Mouse (Mus musculus) left cerebral cortex, postnatal 4 days (tissue): Measurements from ENCODE around the gene Gm49395. TPM values are rescaled to one million over a fixed set of nuclear protein-coding genes. Genes with fewer than 3 reads are reported as not detected.

Source experiments
- DNase-seq: peaks from one replicate; pipeline ENCODE4 v3.0.0-alpha.2; 2022
- intact Hi-C: fragments of 180-260 bp; cut with DNase I; formaldehyde crosslinking; loops from one replicate; pipeline ENCODE4 v1.15.1; 2025
- total RNA-seq, 2 experiments: library from RNA; stranded (reverse); gene quantifications; 2 replicates each; pipeline ENCODE4 v1.2.3; 2021

The Gm49395 gene
- total RNA-seq = 1 to 10 TPM; 4.9 to 6.4 TPM

DNA sequence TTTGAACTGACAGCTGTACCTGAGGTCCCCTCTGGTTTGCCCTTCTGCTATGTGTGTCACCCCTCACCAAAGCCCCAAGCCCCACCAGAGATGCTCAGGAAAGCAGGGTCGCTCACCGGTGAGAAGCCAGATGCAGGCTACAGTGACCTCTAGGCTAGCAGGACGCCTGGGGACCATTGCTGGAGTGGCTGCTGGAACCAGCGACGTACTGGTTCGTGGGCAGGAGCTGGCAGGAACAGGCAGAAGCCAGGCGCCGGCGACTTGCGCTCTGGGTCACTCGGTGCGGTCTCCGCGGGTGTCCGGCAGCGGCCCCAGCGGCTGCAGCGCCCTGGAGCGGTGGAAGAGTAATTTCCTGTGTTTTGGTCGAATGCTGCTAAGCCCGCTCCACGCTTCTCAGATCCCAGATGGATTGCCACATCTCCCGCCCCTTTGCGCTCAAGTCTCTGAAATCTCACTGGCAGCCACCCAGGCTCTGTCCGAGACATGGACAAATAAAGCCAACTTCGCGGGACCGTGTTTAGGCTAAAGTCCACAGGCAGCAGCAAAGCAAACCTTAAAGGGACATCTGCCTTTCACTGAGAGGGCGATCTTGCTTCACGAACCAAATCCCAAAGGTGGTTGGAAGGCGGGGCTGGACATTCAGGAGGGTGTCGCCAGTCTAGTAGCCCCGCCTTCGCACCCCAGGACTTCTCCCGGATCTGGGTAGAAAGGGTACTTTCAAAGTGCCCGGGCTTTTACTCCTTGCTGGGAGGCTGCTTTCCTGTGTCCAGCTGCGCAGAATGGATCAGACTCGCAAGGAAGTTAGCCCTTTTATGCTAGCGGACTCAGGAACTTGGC, at the start of gene Gm49395, which contains the start of gene Itga1:
Gene Gm49395 (minus strand): TSS at position 567 of the 837 bp plus-strand sequence.
Gene Itga1 (minus strand): TSS at position 610 of the 837 bp plus-strand sequence.
- intact Hi-C loops = no loop called here
- peak; percentile 47 for DNase-seq

GRCm38 (mm10) chr13:115150602-115151001, 48.9 kb upstream of the Gm49395 start:
- no peak for DNase-seq
- intact Hi-C loops = no loop called here

DNA sequence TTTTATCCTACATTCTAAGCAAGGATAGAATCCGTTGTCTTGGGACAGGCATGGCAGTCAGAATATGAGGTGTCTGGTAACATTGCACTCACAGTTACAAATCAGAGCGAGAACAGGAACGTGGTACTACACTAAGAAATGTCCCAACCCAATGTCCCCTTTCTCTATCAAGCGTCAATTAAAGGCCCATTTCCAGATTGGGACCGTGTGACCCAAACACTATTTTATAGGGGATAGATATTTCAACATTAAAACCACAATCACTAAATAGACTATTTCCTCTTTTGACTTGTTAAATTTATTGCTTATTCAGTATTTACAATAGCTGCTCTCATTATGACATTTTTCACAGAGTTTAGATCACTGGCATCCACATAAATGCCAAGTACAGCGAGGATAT, 48.1 kb upstream of the Gm49395 start:
- intact Hi-C loops = no loop called here
- no peak for DNase-seq

DNA sequence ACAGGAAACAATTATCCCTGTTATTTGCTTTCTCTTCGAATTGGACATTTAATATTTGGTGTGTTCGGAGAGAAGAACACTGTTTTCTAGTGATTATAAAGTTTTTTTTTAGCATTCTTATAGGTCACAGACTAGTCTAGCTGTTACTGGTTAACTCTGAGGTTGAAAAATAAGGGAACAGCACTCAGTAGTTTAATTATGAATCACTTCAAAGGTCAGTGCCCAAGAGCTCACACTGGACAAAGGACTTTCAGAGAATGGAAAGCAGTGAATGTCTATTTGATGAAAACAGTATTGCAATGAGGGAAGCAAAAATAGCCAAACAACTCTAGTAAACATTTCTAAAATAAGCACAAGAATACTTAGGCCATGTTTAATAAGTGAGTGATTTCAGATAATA, 41.9 kb upstream of the Gm49395 start:
- intact Hi-C loops = no loop called here
- DNase-seq = no peak

- no peak for DNase-seq
- intact Hi-C loops = no loop called here
Measured at GRCm38 (mm10) chr13:115142066-115142465, 40.3 kb upstream of the Gm49395 start.

DNA sequence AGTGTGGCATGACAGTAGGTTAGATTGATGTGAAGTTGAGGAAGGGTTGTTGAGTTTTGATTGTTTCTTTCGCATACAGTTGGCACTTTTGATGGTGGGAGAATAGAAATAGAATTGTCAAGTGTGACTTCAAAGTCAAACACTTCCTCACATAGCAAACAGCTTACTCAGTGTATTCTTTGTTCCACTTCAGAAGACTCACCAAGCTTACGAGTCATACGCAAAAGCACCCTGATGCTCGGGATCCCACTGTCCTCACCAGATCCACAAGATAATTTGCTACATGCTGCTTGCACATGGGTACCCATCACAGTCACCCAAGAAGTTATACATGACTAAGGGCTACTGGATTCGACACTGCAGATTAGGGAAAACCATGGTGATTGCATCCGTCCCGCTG, 36.8 kb upstream of the Gm49395 start:
- no peak for DNase-seq
- intact Hi-C loops = no loop called here

GRCm38 (mm10) chr13:115136761-115137160, 35.0 kb upstream of the Gm49395 start:
- intact Hi-C loops = no loop called here
- DNase-seq = no peak

DNA sequence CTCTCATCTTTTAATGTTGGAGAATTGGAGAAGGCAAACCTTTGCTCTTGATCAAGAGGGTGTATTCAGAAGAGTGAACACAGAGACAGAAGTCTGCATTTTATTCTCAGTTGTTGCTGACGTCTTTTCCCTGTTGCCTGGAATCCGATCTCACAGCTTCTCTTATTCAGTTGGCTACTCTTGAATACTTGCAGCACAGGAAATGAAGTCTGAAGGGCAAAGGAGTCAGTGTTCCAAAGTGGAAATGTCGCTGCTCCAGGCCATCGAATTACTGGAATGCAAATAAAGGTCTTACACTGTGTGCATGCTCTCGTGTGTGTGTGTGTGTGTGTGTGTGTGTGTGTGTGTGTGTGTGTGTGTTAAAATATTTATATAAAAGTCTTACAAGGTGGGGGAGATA, 30.7 kb upstream of the Gm49395 start:
- no peak for DNase-seq
- intact Hi-C loops = no loop called here

DNA sequence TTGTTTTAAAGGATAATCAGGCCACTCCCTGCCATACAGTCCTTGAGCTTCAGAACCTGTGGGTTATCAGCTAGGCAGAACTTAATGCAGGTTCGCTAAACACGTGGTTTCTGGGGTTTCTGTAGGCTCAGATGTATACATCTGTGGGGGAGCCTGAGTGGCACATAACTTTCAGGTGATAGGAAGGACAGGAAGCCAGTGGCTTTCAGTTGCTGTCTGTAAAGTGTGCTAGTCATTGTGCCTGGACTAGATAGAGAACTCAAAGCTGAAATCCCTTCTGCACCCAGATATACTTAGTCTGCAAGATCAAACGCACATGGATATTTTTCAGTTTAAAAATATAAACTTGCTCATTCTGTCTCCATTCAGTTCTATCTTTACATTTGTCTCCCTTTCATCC, 29.7 kb upstream of the Gm49395 start:
- DNase-seq = no peak
- intact Hi-C loops = no loop called here

DNA sequence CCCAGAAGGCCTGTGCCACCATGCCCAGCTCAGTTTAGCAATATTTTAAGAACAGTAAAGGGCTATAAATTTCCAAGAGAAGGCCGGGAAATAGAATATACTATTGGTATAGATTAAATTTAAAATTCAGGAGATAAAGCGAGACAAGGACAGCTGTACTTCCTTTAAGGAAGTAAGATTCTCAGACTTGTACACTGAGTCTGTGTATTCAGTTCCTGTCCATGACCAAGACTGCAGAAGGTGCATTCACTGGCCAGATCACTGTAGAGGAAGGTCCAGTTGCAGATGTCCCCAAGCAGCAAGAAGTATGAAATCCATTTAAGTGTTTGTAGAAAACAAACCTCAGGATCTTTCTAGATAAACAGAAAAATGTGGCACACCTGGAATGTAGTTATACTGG, 28.3 kb upstream of the Gm49395 start:
- DNase-seq = no peak
- intact Hi-C loops = no loop called here

DNA sequence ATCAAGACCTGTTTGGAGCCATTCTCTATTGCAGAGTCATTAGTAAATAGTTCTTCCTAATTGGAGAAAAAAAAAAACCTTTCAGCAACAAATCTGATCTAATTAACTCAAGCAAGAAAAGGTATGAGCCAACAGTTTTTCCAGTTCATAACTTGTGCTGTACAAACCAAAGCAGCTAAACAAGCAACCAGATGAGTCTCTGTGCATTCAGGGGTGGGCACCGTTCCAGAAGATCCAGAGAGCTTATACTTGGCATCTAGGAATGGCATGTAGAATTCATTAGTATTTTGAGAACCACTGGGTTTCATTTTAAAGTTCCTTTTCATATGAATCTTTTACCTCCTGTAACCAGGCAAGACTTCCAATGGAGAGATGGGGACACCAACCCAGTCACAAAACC, 26.1 kb upstream of the Gm49395 start:
- intact Hi-C loops = no loop called here
- DNase-seq = no peak

DNA sequence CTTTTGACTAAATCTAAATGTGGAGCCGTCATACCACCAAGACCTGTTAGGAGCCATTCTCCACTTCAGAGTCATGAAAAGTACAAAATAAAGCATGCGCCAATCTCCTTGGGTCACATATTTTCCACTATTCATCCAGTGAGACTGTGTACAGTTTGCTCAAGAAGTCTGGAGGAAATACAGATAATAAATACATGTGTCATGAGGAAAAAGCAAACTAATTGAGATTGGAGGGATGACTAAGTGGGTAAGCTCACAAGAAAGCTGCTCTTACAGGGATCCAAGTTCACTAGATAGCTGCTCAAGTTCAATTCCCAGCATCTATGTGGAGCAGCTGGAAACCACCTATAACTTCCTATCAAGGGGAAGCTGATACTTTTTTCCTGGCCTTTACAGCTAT, 24.8 kb upstream of the Gm49395 start:
- intact Hi-C loops = no loop called here
- DNase-seq = no peak

GRCm38 (mm10) chr13:115125130-115125529, 23.4 kb upstream of the Gm49395 start:
- no peak for DNase-seq
- intact Hi-C loops = no loop called here

- no peak for DNase-seq
- intact Hi-C loops = no loop called here
Measured at GRCm38 (mm10) chr13:115124521-115124920, 22.8 kb upstream of the Gm49395 start.

- DNase-seq = no peak
- intact Hi-C loops = no loop called here
Measured at GRCm38 (mm10) chr13:115118756-115119155, 17.0 kb upstream of the Gm49395 start.

DNA sequence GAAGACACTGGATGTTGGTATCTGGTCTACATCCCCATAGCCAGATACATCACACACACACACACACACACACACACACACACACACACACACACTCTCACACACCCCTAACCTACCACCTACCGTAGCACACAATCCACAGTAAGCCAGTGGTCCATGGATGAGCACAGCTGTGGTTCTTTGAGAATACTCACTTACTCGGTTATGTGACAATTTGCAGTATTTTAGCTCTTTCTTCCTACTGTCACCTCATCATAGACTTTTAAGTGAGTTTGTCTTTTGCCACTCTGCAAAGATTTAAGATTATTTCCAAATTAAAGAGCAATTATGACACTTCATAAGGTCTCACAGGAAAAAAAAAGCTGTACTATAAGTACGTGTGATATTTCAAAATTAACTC, 16.5 kb upstream of the Gm49395 start:
- no peak for DNase-seq
- intact Hi-C loops = no loop called here

DNA sequence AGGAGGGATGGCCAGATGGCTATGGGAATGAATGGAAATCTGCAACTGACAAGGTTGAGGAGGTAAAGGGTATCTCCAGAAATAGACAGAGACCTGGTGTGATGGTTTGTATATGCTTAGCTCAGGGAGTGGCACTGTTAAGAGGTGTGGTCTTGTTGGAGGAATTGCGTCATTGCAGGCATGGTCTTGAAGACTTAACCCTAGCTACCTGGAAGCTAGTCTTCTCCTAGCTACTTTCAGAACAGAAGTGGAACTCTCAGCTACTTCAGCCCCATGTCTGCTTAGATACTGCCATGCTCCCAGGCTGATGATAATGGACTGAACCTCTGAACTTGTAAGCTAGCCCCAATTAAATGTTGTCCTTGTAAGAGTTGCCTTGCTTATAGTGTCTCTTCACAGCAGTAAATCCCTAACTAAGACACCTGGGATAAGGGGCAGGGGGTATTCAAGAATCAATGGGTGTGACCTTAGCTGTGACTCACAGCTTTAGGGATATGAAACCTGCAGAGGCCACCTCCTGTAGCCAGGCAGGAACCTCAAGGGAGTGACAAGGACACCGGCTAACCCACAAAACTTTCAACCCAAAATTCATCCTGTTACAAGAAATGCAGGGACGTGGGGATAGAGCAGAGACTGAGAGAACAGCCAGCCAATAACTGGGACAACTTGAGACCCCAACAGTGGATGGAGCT, 15.4 kb upstream of the Gm49395 start:
- intact Hi-C loops = no loop called here
- no peak for DNase-seq

GRCm38 (mm10) chr13:115109628-115110027, 7.9 kb upstream of the Gm49395 start:
- intact Hi-C loops = no loop called here
- DNase-seq = no peak

DNA sequence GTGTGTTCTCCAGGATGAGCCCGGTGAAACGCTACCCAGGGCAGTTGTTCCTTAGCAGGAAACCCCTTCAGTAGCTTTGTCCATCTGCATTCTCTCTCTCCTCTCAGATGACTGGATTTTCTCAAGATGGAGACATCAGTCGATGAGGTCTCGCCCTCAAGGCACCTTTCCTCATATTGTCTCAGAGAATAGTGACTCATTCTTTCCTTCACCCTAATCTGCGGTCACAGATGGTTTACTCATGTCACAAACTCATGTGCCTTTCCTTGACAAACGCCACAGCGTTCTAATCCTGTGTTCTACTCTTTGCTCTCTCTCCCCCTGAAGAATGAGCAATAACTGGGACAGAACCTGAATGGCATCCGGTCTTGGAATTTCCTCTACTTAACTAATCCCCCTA, 5.7 kb upstream of the Gm49395 start:
- no peak for DNase-seq

GRCm38 (mm10) chr13:115106183-115106582, 4.5 kb upstream of the Gm49395 start:
- intact Hi-C loops = no loop called here

More for the DNA sequence above, 5.7 kb upstream of the Gm49395 start:
- intact Hi-C loops = no loop called here

DNA sequence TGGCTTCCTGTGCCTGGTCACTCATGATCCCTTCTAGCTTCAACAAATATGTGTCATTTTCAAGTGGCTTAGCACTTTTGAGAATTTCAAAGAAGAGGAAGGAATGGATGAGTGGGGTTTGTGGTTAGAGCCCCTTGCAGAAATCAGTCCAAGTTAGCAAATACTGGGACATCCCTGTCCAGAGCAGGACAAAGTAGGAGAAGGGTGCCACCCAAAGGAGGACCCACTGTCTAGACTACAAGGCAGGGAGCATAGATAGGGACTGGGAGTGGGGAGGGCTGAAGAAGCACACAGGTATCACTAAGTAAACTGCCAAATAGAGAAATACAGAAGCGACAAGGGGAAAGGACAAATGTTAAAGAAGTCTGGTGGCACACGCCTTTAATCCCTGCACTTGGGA, 1.0 kb upstream of the Gm49395 start:
- intact Hi-C loops = no loop called here

More at GRCm38 (mm10) chr13:115106183-115106582, 4.5 kb upstream of the Gm49395 start:
- DNase-seq = no peak

More for the DNA sequence above, 1.0 kb upstream of the Gm49395 start:
- no peak for DNase-seq
